Mouse (Mus musculus) hindbrain, embryonic 10.5 days (tissue): ENCODE data around the gene Lrrc74b. TPM values are rescaled to one million over a fixed set of nuclear protein-coding genes. Genes with fewer than 3 reads are reported as not detected.
"Not testable (repeated sequence)": the region's sequence is repeated elsewhere in the genome, so short reads cannot be mapped to it uniquely, and the experiment has no call there.

Source experiments
- DNase-seq: peaks from one replicate; pipeline ENCODE4 v3.0.0-alpha.2; 2017; ENCODE audit warnings: low spot score
- H3K27ac ChIP-seq: fragments of 300-500 bp; sonication (generic); 2 replicates; pipeline ENCODE4 v1.5.1; 2016; ENCODE audit warnings: mild to moderate bottlenecking, moderate library complexity
- H3K27me3 ChIP-seq: fragments of 300-500 bp; sonication (generic); 2 replicates; pipeline ENCODE4 v1.6.1; 2016; ENCODE audit warnings: mild to moderate bottlenecking; ENCODE audit not compliant: poor library complexity, insufficient read depth, severe bottlenecking
- H3K36me3 ChIP-seq: fragments of 300-500 bp; sonication (generic); 2 replicates; pipeline ENCODE4 v1.6.1; 2016; ENCODE audit warnings: mild to moderate bottlenecking, moderate library complexity
- H3K4me1 ChIP-seq: fragments of 300-500 bp; sonication (generic); replicated peaks from 2 replicates; pipeline ENCODE4 v1.6.1; 2016; ENCODE audit warnings: mild to moderate bottlenecking
- H3K4me3 ChIP-seq: fragments of 300-500 bp; sonication (generic); 2 replicates; pipeline ENCODE4 v1.5.1; 2016; ENCODE audit warnings: mild to moderate bottlenecking, moderate library complexity
- H3K9me3 ChIP-seq: fragments of 300-500 bp; sonication (generic); 2 replicates; pipeline ENCODE4 v1.6.1; 2016; ENCODE audit warnings: mild to moderate bottlenecking, moderate library complexity
- WGBS: fragments of 180-500 bp; shearing (Covaris S2); methylation state at CpG from one replicate; pipeline ENCODE4 v1.1.7; 2016; 5-methylcytosine and 5-hydroxymethylcytosine counted together
- polyA plus RNA-seq: library from polyadenylated mRNA; unstranded; fragments of >200 nt; fragmentation: Nextera tagmentation; extraction: Ambion mirVana; gene quantifications from 2 replicates; pipeline ENCODE4 v1.2.1, GENCODE M21; 2016

Gene Lrrc74b
- polyA plus RNA-seq, 1 experiment from 2014 or later = 1.1 TPM

- Histone ChIP-seq H3K27ac (no peak overlapping the region), H3K9me3 (no peaks in the 10 kb centered on the region), H3K4me1 (peaks cover 43% of the 10 kb centered on the region), H3K27me3 (peaks cover 44% of the 10 kb centered on the region), H3K36me3 (no peaks in the 10 kb centered on the region), H3K4me3 (no peak overlapping the region)
- 53% methylated on average over 1 of the region's 1 CpGs for whole genome bisulfite sequencing
- DNase-seq = no peak
Measured at GRCm38 (mm10) chr16:17563580-17563979, 2.5 kb upstream of the Lrrc74b start.

DNA sequence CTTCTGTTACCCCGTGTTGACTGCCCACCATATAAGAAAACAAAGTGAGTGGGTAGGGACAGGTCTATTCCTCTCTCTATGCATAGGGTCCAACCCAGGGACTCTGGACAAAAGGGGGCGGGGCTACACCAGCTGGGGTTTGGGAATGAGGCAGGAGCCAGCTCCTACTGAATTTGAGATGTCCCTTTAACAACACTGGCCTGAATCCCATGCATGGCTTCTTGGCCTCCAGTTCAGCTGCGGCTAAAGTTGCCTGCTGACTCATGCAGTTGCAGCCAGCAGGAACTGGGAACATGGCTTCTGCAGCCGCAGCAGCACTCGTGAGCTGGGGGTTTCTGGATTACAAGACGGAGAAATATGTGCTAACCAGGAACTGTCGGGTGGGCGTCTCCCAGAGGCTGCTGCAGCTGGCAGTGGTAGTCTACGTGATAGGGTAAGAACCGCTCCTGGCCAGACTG, 733 bp upstream of the Lrrc74b start, which contains the start of gene P2rx6:
P2rx6 (plus strand) TSS at position 135 of the 458 bp plus-strand sequence.
- DNase-seq = peak; percentile 73
- H3K27ac ChIP-seq = peak within 1 kb of the TSS; percentile 73
- 1% methylated on average over 10 of the region's 10 CpGs for WGBS

DNA sequence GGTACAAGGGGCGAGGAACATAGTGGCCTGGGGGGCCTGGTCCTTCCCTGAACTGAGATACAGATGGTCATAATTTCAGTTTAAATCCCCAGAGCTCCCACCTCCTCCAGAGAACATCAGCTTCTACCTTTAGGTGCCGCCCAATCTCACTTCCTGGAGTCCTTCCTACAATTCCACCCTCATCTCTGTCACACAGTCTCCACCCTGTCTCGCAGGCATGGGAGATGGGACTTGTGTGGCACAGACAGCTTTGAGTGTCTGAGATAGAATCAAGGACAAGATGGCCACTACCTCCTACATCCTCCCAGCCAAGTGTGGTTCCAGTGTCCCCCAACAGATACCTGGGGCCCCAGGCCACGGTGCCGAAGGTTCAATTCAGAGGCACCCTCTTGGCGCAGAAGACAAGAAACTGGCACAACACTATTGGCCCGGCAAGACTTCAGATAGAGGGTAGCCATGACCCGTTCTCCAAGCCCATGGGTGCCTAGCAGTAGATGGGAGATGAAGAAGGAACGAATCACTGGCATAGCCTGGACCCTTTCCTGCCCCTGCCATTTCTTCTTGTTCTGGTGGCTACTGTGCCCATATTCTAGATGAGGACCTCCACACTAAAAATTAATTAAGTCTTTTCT, 1.5 kb downstream of the Lrrc74b start:
- peaks cover 50% of the 10 kb centered on the region for H3K27me3 ChIP-seq
- DNase-seq = no peak
- H3K36me3 ChIP-seq = no peaks in the 10 kb centered on the region
- H3K4me1 ChIP-seq = peaks cover 67% of the 10 kb centered on the region
- H3K4me3 ChIP-seq = peak overlapping the region; percentile 40
- no peaks in the 10 kb centered on the region for H3K9me3 ChIP-seq
- WGBS = 60% methylated on average over 9 of the region's 9 CpGs
- H3K27ac ChIP-seq = peak overlapping the region; percentile 88

More for the DNA sequence above, 733 bp upstream of the Lrrc74b start, which contains the start of gene P2rx6:
- H3K27me3 ChIP-seq = peaks cover 52% of the 10 kb centered on the region
- no peaks in the 10 kb centered on the region for H3K36me3 ChIP-seq
- peak within 1 kb of the TSS; percentile 48 for H3K4me3 ChIP-seq
- H3K9me3 ChIP-seq = no peaks in the 10 kb centered on the region
- peaks cover 51% of the 10 kb centered on the region for H3K4me1 ChIP-seq

GRCm38 (mm10) chr16:17558811-17559210, 2.2 kb downstream of the Lrrc74b start:
- 0% methylated on average over 5 of the region's 5 CpGs for WGBS
- Histone ChIP-seq H3K36me3 (no peaks in the 10 kb centered on the region), H3K4me1 (peaks cover 74% of the 10 kb centered on the region), H3K9me3 (no peaks in the 10 kb centered on the region), H3K4me3 (peak overlapping the region; percentile 40), H3K27ac (peak overlapping the region; percentile 88), H3K27me3 (peaks cover 44% of the 10 kb centered on the region)
- DNase-seq = peak; percentile 57

GRCm38 (mm10) chr16:17557947-17558480, 3.0 kb downstream of the Lrrc74b start:
- Histone ChIP-seq H3K9me3 (no peaks in the 10 kb centered on the region), H3K4me3 (peak overlapping the region; percentile 40), H3K27me3 (peaks cover 43% of the 10 kb centered on the region), H3K36me3 (no peaks in the 10 kb centered on the region), H3K4me1 (peaks cover 77% of the 10 kb centered on the region), H3K27ac (peak overlapping the region; percentile 88)
- WGBS = under 1% methylated on average over 5 of the region's 5 CpGs
- DNase-seq = peak; percentile 71

GRCm38 (mm10) chr16:17556907-17557306, 4.1 kb downstream of the Lrrc74b start:
- H3K36me3 ChIP-seq = no peaks in the 10 kb centered on the region
- H3K4me1 ChIP-seq = peaks cover 68% of the 10 kb centered on the region
- WGBS = 65% methylated on average over 4 of the region's 4 CpGs
- DNase-seq = no peak
- no peak overlapping the region for H3K27ac ChIP-seq
- H3K4me3 ChIP-seq = no peak overlapping the region
- peaks cover 32% of the 10 kb centered on the region for H3K27me3 ChIP-seq
- H3K9me3 ChIP-seq = no peaks in the 10 kb centered on the region

GRCm38 (mm10) chr16:17556180-17556579, 4.9 kb downstream of the Lrrc74b start:
- Histone ChIP-seq H3K36me3 (no peaks in the 10 kb centered on the region), H3K4me1 (peaks cover 61% of the 10 kb centered on the region), H3K4me3 (no peak overlapping the region), H3K27ac (peak overlapping the region; percentile 87; the same call in 1 of the 2 replicates), H3K9me3 (no peaks in the 10 kb centered on the region), H3K27me3 (peaks cover 27% of the 10 kb centered on the region)
- WGBS = 92% methylated on average over 4 of the region's 4 CpGs
- no peak for DNase-seq

GRCm38 (mm10) chr16:17554702-17555101, 6.3 kb downstream of the Lrrc74b start:
- Histone ChIP-seq H3K27me3 (peaks cover 14% of the 10 kb centered on the region), H3K27ac (peak overlapping the region; percentile 87), H3K4me3 (peak overlapping the region; percentile 43), H3K4me1 (peaks cover 46% of the 10 kb centered on the region)
- WGBS = 8% methylated on average over 4 of the region's 4 CpGs
- peak; percentile 60 for DNase-seq
- H3K36me3 ChIP-seq, H3K9me3 ChIP-seq: not testable (repeated sequence)

GRCm38 (mm10) chr16:17553910-17554685, 6.9 kb downstream of the Lrrc74b start:
- peak overlapping the region; percentile 43 for H3K4me3 ChIP-seq
- peak overlapping the region; percentile 87 for H3K27ac ChIP-seq
- H3K36me3 ChIP-seq = no peaks in the 10 kb centered on the region
- H3K27me3 ChIP-seq = peaks cover 9% of the 10 kb centered on the region; the same call in 1 of the 2 replicates
- peak; percentile 57 for DNase-seq
- WGBS = 6% methylated on average over 18 of the region's 18 CpGs
- peaks cover 40% of the 10 kb centered on the region for H3K4me1 ChIP-seq
- H3K9me3 ChIP-seq = no peaks in the 10 kb centered on the region

DNA sequence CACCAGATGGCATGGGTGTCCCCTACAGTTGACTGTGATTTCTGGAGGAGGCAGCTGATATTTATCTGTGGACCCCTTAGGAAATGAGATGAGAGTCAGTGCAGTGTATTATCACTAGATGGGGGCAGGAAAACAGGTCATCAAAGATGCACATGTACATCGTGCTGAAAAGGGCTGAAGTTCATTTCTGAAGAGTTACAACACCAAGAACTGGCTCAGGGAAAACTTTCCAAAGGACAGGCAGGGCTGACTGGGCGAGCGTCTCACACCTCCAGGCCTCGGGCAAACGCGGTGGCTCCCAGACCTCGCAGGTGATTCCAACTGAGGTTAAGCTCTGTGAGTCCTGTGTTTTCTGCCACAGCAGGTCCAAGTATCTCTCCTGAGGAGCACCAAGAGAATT, 8.2 kb downstream of the Lrrc74b start:
- no peak for DNase-seq
- H3K27me3 ChIP-seq = peaks cover 9% of the 10 kb centered on the region; the same call in 1 of the 2 replicates
- H3K9me3 ChIP-seq = no peaks in the 10 kb centered on the region
- H3K27ac ChIP-seq = no peak overlapping the region
- no peak overlapping the region for H3K4me3 ChIP-seq
- 79% methylated on average over 7 of the region's 7 CpGs for WGBS
- no peaks in the 10 kb centered on the region for H3K36me3 ChIP-seq
- H3K4me1 ChIP-seq = peaks cover 27% of the 10 kb centered on the region

- Histone ChIP-seq H3K4me1 (no peaks in the 10 kb centered on the region), H3K9me3 (no peaks in the 10 kb centered on the region), H3K4me3 (no peak overlapping the region), H3K27ac (no peak overlapping the region), H3K27me3 (no peaks in the 10 kb centered on the region), H3K36me3 (no peaks in the 10 kb centered on the region)
- WGBS = 77% methylated on average over 2 of the region's 2 CpGs
- no peak for DNase-seq
Measured at GRCm38 (mm10) chr16:17542632-17543031, 18.4 kb downstream of the Lrrc74b start.

GRCm38 (mm10) chr16:17536584-17536983, 24.5 kb downstream of the Lrrc74b start:
- Histone ChIP-seq H3K9me3 (no peaks in the 10 kb centered on the region), H3K27ac (no peak overlapping the region), H3K4me1 (peaks cover 10% of the 10 kb centered on the region), H3K36me3 (no peaks in the 10 kb centered on the region), H3K4me3 (no peak overlapping the region), H3K27me3 (no peaks in the 10 kb centered on the region)
- 92% methylated on average over 3 of the region's 3 CpGs for WGBS
- no peak for DNase-seq
